Mouse (Mus musculus) gastrocnemius, adult 2 months (tissue): ENCODE data around the gene Radil. TPM values are rescaled to one million over a fixed set of nuclear protein-coding genes. Genes with fewer than 3 reads are reported as not detected.

ENCODE experiments used
- DNase-seq: peaks from one replicate; pipeline ENCODE4 v3.0.0; 2022
- H3K27ac ChIP-seq: fragments of 200-600 bp; 2 replicates; pipeline ENCODE4 v1.8.1; 2022; ENCODE audit warnings: mild to moderate bottlenecking
- H3K4me3 ChIP-seq: fragments of 200-600 bp; 2 replicates; pipeline ENCODE4 v1.8.1; 2022; ENCODE audit warnings: mild to moderate bottlenecking, moderate library complexity
- CTCF ChIP-seq: fragments of 200-600 bp; IDR thresholded peaks from 2 replicates; pipeline ENCODE4 v1.8.1; 2022; ENCODE audit warnings: antibody characterized with exemption, mild to moderate bottlenecking, moderate library complexity
- intact Hi-C: fragments of 180-260 bp; cut with DNase I; formaldehyde crosslinking; loops from one replicate; pipeline ENCODE4 v1.15.1; 2025
- total RNA-seq, 2 experiments: library from RNA; stranded (reverse); gene quantifications; 2 replicates each; pipeline ENCODE4 v1.2.3; 2021

Gene Radil
- total RNA-seq, 2 experiments from 2014 or later, result 1.5 to 1.8 TPM

- no peak for DNase-seq
- Histone ChIP-seq H3K27ac (no peak overlapping the region), H3K4me3 (no peak overlapping the region)
- TF ChIP-seq CTCF, result no peak
- intact Hi-C loops, result no loop called here
Observed at GRCm38 (mm10) chr5:142560261-142560660, 9.4 kb upstream of the Radil start.

- intact Hi-C loops, result loop anchor here (2.0 kb wide), 1 partner anchor 161 kb away; no protein-coding TSS in a partner anchor
- DNase-seq, result peak; percentile 85
- H3K4me3 ChIP-seq, result no peak overlapping the region; the same call in 1 of the 2 replicates
- peak; percentile 84 for TF ChIP-seq CTCF
- H3K27ac ChIP-seq, result no peak overlapping the region
Observed at GRCm38 (mm10) chr5:142557397-142558067, 6.6 kb upstream of the Radil start.

- intact Hi-C loops, result no loop called here
- Histone ChIP-seq H3K27ac (no peak overlapping the region), H3K4me3 (peak overlapping the region; percentile 44; the same call in 1 of the 2 replicates)
- TF ChIP-seq CTCF, result no peak
- DNase-seq, result peak; percentile 33
Observed at GRCm38 (mm10) chr5:142556721-142557120, 5.8 kb upstream of the Radil start.

- Histone ChIP-seq H3K4me3 (no peak overlapping the region), H3K27ac (no peak overlapping the region)
- TF ChIP-seq CTCF, result no peak
- DNase-seq, result no peak
- intact Hi-C loops, result no loop called here
Observed at GRCm38 (mm10) chr5:142555866-142556265, 5.0 kb upstream of the Radil start.

- peak; percentile 60 for DNase-seq
- Histone ChIP-seq H3K4me3 (peak overlapping the region; percentile 74), H3K27ac (peak overlapping the region; percentile 85)
- intact Hi-C loops, result no loop called here
- no peak for TF ChIP-seq CTCF
Observed at GRCm38 (mm10) chr5:142549961-142550705, 765 bp downstream of the Radil start.

- intact Hi-C loops, result no loop called here
- Histone ChIP-seq H3K27ac (peak overlapping the region; percentile 85), H3K4me3 (peak overlapping the region; percentile 74)
- DNase-seq, result no peak
- TF ChIP-seq CTCF, result no peak
Observed at GRCm38 (mm10) chr5:142549441-142549840, 1.5 kb downstream of the Radil start.

- H3K4me3 ChIP-seq, result no peak overlapping the region
- no peak for DNase-seq
- TF ChIP-seq CTCF, result no peak
- intact Hi-C loops, result no loop called here
- H3K27ac ChIP-seq, result no peak overlapping the region
Observed at GRCm38 (mm10) chr5:142547066-142547465, 3.8 kb downstream of the Radil start.

GRCm38 (mm10) chr5:142546344-142546743 is 4.6 kb downstream of the Radil start:
- intact Hi-C loops, result no loop called here
- TF ChIP-seq CTCF, result no peak
- H3K27ac ChIP-seq, result peak overlapping the region; percentile 41
- H3K4me3 ChIP-seq, result no peak overlapping the region
- no peak for DNase-seq

- H3K4me3 ChIP-seq, result no peak overlapping the region
- H3K27ac ChIP-seq, result peak overlapping the region; percentile 55
- TF ChIP-seq CTCF, result no peak
- intact Hi-C loops, result no loop called here
- no peak for DNase-seq
Observed at GRCm38 (mm10) chr5:142545014-142545795, 5.7 kb downstream of the Radil start.

- no peak overlapping the region for H3K4me3 ChIP-seq
- TF ChIP-seq CTCF, result no peak
- DNase-seq, result no peak
- intact Hi-C loops, result no loop called here
- no peak overlapping the region for H3K27ac ChIP-seq
Observed at GRCm38 (mm10) chr5:142537286-142537685, 13.6 kb downstream of the Radil start.

GRCm38 (mm10) chr5:142535388-142535787 is 15.5 kb downstream of the Radil start:
- Histone ChIP-seq H3K4me3 (no peak overlapping the region), H3K27ac (no peak overlapping the region)
- TF ChIP-seq CTCF, result no peak
- intact Hi-C loops, result no loop called here
- DNase-seq, result no peak

- no peak within 1 kb of the TSS for H3K27ac ChIP-seq
- TF ChIP-seq CTCF, result no peak
- DNase-seq, result no peak
- H3K4me3 ChIP-seq, result no peak within 1 kb of the TSS
- intact Hi-C loops, result no loop called here
Observed at GRCm38 (mm10) chr5:142529915-142530314, 21.0 kb downstream of the Radil start, which contains the start of gene Papolb. Gene Papolb (minus strand): TSS chr5:142530076.
